Mouse (Mus musculus) spleen, postnatal 4 days (tissue): ENCODE measurements around the gene Mchr1.

Experiments used
- DNase-seq, 2 experiments: peaks; one replicate each; pipeline ENCODE4 v3.0.0; 2022; ENCODE audit warnings: low spot score in 2 of 2

Mchr1 gene

DNA sequence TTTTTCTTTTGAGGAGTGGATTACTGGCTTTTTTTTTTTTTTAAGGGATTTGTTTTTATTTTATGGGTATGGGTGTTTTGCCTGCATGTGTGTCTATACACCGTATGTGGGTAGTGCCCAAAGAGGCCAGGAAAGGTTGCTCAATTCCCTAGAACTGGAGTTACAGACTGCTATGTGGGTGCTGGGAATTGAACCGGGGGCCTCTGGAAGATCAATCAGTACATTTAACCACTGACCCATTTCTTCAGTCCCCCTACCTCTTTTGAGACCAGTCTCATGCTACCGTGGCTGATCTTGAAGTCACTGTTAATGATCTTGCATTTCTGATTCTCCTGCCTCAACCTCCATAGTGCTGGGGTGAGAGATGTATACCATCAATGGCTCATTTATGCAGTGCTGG lies 8.0 kb upstream of the Mchr1 start:
- no peak for DNase-seq

GRCm38 (mm10) chr15:81228258-81228657 lies 7.0 kb upstream of the Mchr1 start:
- no peak for DNase-seq

DNA sequence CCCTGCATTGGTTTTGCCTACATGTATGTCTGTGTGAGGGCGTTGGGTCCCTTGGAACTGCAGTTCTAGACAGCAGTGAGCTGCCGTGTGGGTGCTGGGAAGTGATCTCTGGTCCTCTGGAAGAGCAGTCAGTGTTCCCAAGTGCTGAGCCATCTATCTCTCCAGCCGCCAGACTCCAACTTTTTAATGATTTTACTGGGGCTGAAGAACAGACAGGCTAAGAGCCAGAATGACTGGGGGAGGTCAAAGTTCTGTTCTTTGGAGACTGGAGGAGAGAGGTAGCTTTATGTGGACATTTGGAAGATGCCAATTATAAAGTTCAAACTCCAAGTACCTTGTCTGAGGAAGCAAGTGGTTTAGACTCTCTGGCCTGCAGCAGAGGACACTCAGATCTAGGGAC lies 5.5 kb upstream of the Mchr1 start:
- DNase-seq: no peak

DNA sequence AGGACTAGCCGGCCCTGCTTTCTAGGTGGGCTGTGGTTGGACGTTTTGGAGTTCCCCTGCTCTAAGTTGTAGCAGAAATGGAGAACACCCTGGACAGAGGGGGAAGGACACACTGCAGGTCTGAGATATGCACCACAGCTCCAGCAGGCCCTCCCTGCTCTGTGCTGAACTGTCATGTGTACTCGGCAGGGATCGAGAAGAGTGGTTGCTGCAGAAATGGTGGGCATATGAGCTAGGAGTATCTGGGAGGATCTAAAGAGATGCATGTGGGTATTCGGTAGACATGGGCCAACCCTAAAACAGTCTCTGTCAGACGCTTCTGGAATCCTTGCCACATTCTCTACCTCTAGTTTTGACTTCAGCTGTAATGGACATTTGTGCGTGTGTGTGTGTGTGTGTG lies 4.0 kb upstream of the Mchr1 start:
- no peak for DNase-seq

- DNase-seq: no peak
These were observed 763 bp downstream of the Mchr1 start for GRCm38 (mm10) chr15:81236062-81236461.

DNA sequence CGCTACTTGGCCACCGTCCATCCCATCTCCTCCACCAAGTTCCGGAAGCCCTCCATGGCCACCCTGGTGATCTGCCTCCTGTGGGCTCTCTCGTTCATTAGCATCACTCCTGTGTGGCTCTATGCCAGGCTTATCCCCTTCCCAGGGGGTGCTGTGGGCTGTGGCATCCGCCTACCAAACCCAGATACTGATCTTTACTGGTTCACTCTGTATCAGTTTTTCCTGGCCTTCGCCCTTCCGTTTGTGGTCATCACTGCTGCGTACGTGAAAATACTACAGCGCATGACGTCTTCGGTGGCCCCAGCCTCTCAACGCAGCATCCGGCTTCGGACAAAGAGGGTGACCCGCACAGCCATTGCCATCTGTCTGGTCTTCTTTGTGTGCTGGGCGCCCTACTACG lies 2.2 kb downstream of the Mchr1 start:
- no peak for DNase-seq

GRCm38 (mm10) chr15:81239261-81239660 lies 4.0 kb downstream of the Mchr1 start:
- DNase-seq: peak in 1 of 2 experiments; percentile 17

DNA sequence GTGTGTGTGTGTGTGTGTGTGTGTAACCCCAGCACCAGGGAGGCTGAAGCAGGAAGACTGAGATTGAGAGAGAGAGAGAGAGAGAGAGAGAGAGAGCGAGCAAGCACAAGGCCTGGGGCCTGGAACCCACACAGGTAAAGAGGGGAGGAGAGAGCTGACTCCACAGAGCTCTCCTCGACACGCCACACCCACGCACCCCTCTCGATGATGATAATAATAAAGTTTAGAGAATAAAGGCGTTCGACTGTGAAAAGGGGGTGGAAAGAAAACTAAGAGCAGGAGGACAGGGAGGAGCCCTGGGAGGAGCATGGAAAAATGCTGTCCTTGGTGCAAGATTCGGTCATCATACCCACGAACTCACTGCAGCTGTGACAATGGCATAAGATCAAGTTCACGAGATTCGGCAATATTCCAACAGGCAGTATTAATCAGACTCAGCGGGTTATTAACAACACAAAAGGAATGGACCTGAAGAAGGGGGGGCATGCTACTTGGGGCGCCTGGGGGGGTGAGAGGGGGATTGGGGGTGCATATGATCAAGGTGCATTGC lies 4.6 kb downstream of the Mchr1 start:
- no peak for DNase-seq

DNA sequence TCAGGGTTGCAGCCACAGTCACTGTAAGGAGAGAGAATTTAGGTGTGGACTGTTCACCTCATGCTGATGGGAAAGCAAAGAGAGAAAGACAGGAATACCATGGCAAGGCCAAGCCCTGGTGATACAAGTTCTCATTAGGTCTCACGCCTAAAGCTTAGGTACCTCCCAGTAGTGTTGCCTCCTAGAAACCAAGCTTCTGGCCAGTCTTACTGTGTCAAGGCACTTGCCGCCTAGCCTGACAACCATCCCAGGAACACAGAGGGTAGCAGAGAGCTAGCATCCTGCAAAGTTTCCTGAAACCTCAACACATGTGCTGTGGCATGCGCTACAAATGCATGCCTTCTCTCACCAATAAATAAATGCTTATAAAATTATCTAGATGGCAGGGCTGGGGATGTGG lies 11.6 kb downstream of the Mchr1 start:
- DNase-seq: no peak

DNA sequence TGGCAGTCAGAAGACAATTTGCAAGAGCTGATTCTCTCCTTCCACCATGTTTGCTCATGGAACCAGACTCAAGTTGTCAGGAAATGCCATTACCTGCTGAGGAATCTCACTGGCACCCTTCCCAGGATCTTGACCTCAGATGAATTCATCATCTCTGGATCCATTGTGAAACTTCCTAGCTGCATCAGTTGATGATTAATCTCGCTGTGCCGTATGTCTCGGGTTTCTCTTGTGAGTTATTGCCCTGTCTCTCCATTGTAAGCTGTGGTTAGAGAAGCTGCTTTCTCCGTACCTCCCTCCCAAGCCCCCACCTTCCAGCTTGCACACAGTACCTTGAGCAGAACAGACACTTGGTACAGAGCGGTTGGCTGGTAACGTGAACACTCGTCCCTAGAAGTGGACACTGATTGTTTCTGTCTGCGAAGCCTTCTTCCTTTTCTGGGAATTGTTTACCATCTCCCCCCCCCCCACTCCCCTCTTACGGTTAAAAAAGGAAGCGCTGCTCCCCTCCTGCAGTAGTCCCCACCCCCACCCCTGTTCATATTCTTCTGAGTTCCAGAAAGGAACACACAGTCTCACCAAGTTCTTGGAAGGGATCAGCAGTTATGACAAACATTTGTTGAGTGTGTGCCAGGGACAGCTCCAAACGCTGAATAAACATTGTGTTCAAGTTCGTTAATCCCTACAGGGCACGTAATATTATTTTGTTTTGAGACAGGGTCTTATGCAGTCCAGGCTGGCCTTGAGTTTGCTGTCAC lies 12.5 kb downstream of the Mchr1 start:
- no peak for DNase-seq

GRCm38 (mm10) chr15:81248341-81248679 lies 13.0 kb downstream of the Mchr1 start:
- no peak for DNase-seq

GRCm38 (mm10) chr15:81248951-81249579 lies 13.8 kb downstream of the Mchr1 start:
- no peak for DNase-seq

- DNase-seq: no peak
These were observed 17.4 kb downstream of the Mchr1 start for GRCm38 (mm10) chr15:81252626-81253174.

DNA sequence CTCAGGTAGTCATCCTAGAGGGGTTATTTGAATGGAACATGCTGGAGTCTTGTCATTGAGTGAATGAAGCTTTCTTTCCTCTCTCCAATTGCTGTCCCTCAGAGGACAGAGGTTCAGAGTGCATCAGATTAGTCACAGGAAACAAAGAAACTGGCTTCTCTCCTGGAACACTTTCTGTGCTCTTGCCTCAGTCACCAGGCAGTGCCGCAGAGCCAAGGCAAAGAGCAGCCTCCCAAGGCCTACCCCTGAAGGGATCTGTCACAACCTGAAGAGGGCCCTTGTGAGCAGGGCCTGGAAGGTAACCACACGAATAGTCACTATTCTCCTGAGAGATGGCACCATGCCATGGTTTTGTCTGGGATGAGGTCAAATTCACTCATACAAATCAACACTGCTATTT lies 18.3 kb downstream of the Mchr1 start:
- DNase-seq: no peak

DNA sequence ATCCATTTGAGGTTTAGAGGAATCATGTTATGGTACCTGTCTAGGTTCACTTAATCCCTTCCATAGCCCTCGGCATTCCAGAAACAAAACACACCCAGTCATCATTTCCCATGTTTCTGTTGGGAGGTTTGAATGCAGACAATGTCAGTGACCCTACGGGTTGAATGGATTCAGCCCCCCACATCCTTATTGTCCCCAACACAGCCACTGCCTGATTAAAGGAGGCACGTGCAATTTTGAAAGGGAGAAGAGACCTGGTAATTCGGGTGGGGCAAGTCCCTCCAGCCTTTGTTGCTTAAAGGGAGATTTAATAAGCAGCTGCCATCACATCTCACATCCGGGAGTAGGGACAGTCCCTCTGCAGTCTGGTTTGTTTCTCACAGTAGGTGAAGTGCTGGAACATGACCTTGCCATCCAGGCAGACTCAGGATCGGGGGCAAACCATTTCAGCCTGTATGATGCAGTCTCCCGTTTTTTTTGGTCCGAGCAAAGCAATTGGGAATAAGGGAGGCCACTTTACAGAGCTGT lies 18.9 kb downstream of the Mchr1 start:
- no peak for DNase-seq

- DNase-seq: no peak
These were observed 19.8 kb downstream of the Mchr1 start for GRCm38 (mm10) chr15:81255063-81255462.

DNA sequence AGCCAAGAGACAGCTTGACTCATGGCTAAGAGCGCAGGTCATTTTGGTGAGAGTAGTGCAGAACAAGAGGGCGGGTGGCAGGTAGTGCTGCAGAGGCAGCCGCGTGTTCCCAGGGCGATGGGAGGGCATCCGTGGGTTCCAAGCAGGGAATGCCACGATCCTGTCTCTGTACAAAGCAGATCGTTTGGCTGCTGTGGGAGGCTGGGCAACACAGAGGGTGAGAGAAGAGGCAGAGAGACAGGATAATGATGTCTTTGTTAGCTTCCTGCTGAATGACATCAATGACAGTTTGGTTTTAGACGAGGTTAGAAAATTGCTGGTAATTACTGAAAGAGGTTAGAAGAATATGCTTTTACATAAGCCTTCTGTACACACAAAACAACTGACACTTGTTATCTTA lies 23.0 kb downstream of the Mchr1 start:
- DNase-seq: no peak

- DNase-seq: no peak
These were observed 24.0 kb downstream of the Mchr1 start for GRCm38 (mm10) chr15:81259304-81259703.

DNA sequence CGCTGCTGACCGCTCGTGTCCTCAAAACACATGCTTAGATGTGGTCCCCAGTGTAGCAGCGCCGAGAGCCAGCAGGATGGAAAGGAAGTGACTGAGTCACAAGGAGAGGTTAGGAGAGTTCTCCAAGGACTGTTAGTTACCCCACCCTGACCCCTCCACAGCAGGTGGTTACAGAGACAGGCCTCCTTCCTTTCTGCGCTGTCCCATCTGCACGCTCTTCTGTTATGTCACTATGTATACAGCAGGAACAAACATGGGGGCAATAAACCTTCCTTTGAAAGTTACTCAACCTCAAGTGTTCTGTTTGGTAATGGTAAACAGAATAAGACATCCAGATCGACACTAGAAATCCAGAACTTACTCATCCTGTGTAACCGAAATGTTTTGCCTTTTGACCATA lies 24.9 kb downstream of the Mchr1 start:
- DNase-seq: no peak

GRCm38 (mm10) chr15:81264392-81265095 lies 29.2 kb downstream of the Mchr1 start:
- DNase-seq: no peak

- DNase-seq: no peak
These were observed 32.1 kb downstream of the Mchr1 start for GRCm38 (mm10) chr15:81267416-81267815.
